Mouse (Mus musculus) c-Kit-positive CD71-negative TER-119-negative erythroid progenitor cells, embryonic 14.5 days (primary cell): ENCODE data around the gene Nceh1.
"Not testable (repeated sequence)": the region's sequence is repeated elsewhere in the genome, so short reads cannot be mapped to it uniquely, and the experiment has no call there.

Source experiments
- DNase-seq: peaks from one replicate; pipeline ENCODE4 v3.0.0-alpha.2; 2013; ENCODE audit warnings: low read depth

The Nceh1 gene

DNA sequence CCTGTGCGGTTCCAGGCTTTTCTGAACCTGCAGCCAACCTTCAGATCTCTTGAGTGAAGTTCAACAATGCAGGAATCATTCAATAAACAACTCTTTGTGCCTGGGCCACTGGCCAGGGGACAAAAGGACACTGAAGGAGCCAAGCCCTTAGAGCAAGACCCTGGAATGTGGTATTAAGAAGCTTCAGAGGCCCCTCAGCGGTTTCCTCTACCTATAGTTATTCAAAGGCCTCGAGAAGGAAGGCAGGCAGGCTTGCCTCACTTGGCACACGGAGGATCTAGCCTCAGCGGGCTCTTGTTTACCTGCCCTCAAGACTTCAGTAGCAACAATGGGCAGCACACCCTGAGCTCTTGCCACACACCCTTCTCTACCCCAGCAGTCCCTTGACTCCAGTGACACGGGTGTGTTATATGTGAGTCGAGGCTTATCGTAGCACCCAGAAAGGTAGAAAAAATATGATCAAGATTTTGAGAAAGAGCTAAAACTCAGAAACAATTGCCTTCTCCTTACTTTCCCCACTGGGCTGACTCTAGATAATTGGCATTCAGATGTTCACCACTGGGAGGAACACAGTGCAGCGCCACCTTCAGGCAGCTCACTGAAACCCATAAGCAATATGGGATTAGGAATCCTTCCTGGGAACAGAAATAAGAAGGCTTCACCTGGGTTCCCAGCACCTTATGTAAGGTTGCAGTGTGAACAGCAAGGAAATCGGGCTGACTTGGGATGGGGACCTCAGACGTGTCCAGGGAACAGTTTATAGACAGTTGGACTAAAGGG lies 46.0 kb downstream of the Nceh1 start:
- DNase-seq = no peak

DNA sequence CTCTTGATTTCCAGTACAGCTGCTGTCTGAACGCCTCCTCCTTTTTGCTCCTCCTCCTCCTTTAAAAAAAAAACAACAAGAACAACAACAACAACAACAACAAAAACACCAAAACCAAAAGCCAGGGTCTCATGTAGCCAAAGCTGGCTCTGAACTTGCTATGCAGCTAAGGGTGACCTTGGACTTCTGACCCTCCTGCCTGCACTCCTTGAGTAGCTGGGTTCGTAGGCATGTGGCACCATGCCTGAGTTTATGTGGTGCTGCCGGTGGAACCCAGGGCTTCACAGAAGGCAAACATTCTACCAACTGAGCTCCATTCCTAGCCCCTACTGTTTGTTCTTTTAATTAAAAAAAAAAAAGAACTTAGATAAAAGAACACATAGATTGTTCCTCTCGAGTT lies 50.6 kb downstream of the Nceh1 start:
- DNase-seq = no peak

DNA sequence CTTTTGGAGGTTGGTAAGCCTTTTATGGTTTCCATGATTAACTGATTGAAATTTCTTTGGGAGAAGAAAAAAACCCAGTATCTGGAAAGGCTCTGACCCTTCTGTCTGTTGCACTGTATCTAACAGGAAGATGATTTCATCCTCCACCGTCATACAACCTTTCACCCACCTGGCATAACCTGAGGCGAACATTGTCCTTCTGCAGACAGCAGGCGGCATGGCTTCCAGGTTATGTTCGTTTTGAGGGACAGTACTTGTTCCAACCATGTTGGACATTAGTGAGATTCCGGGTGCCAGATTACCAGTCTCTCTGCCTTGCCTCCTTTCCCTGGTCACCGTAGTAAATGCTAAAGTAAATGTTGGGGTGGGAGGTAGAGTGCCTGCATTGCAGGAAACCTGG lies 51.1 kb downstream of the Nceh1 start:
- no peak for DNase-seq

DNA sequence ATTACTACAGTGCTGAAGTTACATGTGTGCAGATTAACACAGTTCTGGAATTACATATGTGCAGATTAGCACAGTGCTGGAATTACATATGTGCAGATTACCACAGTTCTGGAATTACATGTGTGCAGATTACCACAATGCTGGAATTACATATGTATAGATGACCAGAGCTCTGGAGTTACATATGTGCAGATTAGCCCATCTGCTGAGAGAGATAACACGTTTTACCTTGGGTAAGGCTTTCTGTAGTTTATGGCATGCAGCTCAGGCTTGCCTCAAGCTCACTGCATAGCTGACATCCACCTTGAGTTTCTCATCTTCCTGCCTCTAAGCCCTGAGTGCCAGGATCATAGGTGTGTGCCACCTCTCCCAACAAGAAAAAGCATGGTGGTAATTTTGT lies 52.2 kb downstream of the Nceh1 start:
- no peak for DNase-seq

DNA sequence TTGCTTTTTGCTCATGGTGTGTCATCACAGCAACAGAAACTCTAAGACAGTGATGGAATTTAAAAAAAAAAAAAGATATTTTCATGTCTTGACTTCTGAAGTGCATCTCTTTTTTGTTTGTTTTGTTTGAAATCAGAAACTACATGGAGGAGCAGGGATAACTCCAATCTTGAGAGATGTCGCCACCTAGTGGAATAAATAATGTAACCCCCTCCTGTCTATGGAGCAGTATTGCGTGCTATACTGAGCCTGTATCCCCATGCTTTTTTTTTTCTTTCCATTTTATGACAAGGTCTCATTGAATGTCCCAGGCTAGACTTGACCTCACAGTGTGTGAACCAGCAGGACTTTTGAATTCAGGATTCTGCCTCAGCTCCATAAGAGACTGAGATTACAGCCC lies 54.5 kb downstream of the Nceh1 start:
- DNase-seq = peak; percentile 41

DNA sequence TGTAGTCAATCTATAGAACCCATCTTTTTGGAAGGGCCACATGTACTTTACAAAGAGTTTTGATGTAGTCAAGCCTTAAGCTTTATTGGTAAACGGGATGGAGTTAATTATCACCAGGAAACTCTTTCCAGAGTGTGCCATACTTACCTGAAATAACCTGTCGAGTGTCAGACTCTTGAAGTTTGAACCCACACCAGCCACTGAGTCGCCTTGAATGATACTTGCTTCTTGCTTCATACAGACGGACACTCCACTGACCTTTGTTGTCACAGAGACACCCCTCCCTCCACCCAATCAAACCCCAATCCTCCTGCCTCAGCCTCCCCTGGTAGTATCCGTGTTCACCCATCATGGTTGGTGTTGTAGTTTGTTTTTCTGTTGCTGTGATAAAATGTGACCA lies 55.8 kb downstream of the Nceh1 start:
- DNase-seq = no peak

DNA sequence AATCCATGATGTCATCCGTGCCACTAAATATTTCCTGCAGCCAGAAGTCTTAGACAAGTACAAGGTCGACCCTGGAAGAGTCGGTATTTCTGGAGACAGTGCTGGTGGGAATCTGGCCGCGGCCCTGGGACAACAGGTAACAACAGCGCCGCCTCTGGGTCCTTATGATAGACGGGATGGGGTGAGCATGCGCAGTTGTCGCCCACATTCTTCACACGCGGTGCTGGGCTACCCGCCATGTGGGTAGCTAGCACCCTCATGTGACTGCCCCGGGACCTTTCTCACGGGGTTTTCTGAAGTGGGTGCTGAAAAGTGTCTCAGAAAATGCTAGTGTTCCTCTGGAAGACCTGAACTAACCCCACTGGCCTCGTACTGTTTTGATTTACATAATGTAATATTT lies 56.8 kb downstream of the Nceh1 start:
- DNase-seq = no peak

DNA sequence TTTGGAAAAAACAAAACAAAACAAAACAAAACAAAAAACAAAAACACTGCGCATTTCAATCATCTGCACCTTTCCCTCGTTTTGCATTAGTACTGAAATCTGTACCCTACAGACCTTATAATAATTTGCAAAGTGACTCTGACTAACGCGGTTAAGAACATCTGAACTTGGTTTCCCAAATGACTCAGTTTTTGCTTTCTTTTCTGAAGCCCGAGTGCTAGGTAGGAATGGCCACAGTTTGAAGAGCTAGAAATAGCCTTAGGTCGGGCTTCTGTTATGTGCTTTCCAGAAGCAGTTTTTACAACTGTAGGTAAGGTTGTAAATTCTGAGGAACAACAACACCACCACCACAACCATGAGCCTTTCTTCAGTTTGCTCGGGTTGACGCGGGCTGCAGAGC lies 59.1 kb downstream of the Nceh1 start:
- no peak for DNase-seq

DNA sequence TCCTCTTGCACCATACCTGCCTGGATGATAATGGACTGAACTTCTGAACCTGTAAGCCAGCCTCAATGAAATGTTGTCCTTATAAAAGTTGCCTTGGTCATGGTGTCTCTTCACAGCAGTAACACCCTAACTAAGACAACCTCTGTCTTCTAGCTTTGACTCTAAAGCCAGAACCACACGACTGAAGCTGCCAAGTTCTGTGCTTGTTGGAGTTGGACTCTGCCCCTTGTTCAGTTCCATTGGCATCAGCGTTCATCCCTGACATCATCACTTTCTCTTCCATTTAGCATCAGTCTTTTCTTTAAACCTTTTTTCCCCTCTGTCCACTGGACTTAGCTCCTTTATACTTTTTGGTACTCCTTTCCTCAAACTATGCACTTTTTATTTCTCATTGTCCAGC lies 63.4 kb downstream of the Nceh1 start:
- DNase-seq = no peak

DNA sequence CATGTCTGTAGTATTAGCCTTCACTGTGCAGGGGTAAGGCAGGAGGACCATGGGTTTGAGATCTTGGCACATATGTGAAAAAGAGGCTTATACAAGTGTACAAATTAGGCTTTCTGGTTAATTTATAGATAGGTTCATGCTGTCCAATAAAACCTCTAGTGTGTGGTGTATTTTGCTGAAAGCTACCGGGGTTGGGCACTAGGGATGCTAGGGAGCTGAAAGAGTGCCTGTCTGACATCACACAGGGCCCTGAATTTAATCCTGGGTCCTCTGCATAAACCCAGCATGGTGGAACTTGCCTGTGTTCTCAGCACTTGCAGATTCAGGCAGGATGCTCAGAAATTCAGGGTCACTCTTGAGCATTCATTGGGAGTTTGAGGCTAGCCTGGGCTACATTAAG lies 65.0 kb downstream of the Nceh1 start:
- DNase-seq = no peak

DNA sequence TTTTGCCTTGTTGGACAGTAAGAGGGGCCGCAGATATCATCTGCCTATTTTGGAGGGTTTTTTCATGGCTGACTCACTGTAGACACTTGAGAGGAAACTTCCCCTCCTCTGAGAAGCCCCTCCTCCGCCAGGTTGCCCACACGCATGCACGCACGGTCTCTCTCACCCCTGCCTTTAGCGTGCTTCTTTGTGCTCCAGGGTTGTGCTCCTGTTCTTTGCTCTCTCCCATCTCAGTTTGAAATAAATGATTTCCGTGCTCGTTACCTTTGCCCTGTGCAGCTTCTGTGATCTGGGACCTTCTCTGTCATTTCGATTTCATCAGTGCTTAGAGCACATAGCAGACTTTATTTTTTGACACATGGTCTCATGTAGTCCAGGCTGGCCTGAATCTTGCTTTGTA lies 66.3 kb downstream of the Nceh1 start:
- no peak for DNase-seq

DNA sequence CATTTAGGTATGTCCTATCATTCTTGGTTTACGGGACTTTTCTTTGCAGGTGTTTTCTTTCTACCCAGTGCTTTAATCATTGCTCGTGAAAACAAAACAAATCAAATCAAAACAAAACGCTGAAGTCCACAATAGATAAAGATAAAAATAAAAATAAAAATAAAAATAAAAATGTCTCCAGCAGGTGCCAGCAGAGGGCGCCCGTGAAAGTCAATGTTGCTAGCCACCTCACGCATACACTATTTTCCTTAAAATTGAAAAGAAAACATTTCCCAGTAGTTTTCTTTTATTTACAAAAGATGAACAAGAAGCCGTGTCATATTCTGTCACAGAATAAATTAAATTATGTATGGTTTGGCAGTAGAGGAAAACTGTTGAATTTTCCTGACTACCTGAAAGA lies 68.2 kb downstream of the Nceh1 start:
- no peak for DNase-seq

DNA sequence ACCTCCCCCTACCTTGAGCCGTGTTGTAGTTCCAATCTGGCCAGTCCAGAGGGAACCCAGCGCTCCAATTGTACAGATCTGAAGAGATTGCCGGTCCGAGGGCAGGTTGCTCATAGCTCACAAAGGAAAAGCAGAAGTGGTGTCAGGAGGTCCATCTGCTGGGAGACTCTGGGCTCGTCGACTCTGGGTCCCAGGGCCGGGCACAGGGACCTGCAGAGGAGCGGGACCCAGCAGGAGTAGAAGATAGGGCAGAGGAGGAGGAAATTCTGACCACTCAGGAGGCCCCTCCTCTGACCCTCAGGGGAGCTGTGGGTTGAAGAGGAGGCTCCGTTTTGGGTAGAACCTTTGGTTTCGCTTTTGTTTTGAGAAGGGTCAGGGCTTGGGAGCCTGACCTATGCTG lies 75.7 kb downstream of the Nceh1 start:
- no peak for DNase-seq

DNA sequence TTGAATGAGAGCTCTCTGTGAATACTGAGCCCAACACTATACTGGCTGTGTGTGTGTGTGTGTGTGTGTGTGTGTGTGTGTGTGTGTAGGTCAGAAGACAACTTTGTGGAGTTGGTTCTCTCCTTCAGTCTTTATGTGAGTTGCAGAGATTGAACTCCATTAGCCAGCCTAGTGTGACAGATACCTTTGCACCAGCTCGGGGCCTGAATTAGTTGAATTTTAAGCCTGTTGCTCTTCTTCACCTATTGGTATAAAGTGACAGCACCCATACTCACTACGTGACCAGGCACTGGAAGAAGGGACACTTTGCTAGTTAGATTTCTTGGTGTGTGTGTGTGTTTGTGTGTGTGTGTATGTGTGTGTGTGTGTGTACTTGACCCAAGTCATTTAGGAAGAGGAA lies 77.6 kb downstream of the Nceh1 start:
- no peak for DNase-seq

DNA sequence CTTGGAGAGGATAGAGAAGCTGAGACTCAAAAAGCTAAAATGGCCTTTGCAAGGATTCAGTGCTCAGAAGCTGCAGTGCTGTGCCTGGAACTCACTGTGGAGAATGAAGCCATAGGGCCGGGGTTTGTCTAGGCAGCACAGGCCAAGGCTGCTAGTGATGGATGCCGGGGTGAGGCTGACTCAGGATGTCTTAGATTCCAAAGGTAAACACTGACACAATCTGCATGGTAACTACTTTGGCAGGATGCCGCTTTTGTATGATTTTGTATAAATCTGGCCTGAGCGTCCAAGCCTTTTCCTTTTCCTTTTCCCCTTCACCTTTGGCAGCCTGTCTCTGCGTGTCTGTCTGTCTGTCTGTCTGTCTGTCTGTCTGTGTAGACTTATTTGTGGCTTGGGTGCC lies 84.6 kb downstream of the Nceh1 start:
- DNase-seq = no peak

DNA sequence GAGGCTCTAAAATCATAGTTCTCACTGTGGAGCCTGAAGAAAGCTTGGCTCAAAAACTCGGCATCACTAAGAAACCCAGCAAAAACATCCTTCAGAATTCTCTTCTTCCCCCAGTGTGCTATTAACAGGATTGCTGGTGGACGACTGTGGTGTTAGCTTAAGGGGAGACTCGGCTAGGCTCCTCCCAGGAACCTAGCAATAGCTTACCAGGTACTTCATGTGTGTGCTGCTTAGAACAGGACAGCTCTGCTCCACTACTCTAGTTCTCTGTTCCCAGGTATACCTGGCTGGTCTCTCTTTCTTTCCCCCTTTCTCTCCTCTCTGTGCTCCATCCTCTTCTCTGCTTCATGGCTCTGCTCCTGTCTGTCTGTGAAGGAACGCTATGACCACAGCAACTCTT lies 85.1 kb downstream of the Nceh1 start:
- DNase-seq = no peak

DNA sequence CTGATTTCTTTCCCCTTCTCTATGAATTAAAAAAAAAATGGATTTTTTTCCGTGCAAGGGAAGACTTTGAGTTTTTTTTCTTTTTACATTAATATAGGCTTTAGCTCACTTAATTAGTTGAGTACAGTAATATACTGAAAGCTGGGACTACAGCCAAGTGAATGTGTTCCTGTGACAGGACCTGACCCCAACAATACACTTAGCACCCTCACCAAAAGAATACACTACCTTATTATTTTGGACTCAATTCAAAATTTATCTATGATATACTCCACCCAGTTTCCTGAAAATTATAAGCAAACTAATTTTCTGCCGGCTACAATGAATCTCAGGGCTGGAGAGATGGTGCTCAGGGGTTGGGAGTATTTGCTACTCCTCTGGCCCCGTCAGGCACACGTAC lies 86.4 kb downstream of the Nceh1 start:
- no peak for DNase-seq

DNA sequence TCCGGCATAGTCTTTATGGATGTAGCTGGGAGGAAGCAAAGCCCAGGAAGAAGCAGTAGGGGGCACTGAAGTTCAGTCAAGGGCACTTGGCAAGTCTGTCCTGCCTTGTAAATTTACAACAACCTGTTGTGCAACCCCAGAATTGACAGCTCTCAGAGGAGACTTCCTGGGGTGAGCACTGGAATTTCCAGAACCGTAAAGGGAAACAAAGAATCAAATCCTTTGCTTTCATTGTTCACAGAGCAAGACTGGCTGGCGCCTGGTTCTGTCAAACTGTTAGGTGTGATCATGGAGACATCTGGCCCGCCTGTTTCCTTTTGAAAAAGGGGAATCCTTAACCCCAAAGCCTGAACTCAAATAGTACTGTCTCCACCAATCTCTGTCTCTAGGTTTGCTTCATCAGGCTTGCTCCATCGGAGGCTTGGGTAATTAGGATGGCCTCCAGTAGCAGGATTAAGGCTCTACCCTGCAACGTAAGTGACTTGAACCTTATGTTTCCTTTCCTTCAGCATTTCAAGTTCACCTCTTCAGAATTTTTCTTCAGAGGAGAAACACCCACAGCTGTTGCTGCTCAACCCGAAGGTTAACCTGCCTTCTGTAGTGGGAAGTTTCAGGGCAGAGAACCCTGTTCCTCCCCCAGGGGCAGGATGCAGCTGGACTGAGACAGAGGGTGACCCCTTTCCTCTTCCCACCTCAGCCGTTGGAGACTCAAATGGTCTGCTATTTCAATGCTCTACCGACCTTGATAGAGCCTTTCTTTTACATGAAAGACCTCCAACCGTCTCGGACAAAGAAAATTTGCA lies 87.6 kb downstream of the Nceh1 start:
- DNase-seq = no peak

DNA sequence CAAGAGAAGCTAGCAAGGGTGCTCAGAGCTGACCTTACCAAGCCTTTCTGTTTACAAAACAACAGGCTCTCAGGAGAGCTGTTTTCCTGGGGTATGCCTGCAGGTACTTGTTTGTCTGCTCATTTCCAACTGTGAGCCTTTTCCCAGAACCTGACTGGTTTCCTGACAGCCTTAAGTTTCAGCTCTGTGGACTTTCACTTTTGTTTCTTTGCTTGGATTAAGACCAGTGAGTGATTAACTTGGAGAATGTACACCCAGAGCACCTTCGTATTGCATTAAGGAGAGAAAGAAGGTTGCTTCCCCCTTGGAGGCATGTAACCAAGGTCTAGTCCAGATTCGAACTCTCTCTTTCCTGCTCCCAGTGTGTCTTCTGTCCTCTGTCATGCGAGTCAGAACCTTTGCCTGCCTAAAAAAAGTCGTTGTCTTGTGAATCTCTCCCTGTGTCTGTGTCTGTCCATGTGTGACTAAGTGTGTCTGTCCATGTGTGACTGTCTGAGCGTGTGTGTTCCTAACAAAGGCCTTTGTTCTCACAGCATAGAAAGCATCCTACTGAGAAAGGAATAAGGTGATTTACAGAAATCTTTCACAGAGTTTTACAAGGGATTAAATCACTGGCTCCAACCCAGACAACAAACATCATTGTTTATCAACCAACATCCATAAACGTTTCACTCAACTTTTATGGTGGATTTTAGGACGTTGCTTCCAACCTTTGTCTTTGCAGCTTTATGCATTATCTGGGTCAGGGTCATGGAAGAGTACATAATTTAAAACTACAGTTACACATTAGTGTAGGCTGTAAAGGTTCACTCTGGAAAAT lies 90.4 kb downstream of the Nceh1 start:
- no peak for DNase-seq

DNA sequence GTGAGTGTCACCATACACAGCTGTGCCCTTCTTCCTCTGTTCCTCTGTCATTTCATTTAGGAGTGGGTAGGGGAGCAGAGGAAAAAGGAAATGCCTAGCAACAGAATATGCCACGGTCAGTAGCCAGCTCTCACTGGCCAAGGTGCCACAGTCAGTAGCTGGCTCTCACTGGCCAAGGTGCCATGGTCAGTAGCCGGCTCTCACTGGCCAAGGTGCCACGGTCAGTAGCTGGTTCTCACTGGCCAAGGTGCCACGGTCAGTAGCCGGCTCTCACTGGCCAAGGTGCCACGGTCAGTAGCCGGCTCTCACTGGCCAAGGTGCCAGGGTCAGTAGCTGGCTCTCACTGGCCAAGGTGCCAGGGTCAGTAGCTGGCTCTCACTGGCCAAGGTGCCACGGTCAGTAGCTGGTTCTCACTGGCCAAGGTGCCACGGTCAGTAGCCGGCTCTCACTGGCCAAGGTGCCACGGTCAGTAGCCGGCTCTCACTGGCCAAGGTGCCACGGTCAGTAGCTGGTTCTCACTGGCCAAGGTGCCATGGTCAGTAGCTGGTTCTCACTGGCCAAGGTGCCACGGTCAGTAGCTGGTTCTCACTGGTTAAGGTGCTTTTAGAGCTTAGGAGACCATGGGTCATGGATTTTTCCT lies 96.6 kb downstream of the Nceh1 start:
- not testable (repeated sequence) for DNase-seq

DNA sequence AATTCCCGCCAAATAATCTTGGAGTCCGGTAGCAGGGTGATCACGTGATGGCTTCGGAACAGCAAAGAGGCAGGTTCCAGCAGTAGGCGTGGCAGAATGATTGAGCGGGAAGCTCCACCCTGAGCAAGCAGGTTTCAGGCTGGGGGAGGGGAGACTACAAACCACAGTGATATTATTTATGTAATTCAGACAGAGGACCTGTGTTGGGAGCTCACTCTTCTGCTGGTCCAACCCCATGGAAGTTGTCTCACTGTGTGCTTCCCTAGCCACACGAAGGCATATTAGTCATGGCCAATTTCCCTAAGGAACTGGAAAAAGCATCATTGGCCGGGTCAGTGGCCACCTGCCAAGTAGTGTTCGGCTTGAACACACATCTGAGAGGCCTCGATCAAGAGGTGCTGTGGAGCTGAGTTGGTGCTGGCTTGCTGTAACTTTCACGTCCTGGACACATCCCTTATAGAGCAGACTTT lies 97.5 kb downstream of the Nceh1 start:
- DNase-seq = no peak

DNA sequence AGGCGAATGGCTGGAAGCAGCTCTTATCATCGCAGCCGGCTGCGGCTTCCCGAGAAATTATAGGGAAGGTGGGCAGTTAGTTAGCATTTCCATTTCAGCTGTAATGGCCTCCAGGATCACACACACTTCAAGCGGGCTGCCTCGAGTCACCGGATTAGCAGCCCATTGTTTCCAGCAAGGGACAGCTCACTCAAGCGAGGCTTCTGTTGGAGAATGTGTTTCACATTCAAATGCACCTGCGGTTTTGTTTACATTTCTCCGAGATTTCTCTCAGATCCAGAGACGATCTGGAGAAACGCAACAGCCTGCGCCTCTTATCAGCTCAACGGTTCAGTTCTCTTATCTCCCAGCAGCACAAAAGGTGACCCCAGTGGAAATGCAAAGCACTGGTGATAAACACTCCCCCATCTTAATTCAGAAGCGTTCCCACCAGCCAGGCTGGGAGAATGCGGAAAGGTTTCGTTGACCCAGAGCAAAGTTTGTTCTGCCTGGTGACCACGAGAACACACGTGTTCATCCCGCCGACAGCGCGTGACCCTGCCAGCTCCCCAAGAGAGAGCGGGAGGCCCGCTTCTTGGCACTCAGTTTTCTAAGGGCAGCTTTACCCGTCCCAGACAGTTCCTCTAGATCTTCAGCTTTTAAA lies 100.4 kb downstream of the Nceh1 start:
- no peak for DNase-seq
